Mouse (Mus musculus) CD4-positive, CD25-positive, alpha-beta regulatory T cell, adult 4 months (primary cell): ENCODE measurements around the gene Traf3. TPM values are rescaled to one million over a fixed set of nuclear protein-coding genes. Genes with fewer than 3 reads are reported as not detected.

Experiments
- ATAC-seq: one replicate; pipeline ENCODE4 v1.8.0; 2017
- polyA plus RNA-seq, 2 experiments: library from polyadenylated mRNA; unstranded; fragments of 100-300 nt; shearing (Covaris generic); gene quantifications; one replicate each; pipeline ENCODE4 v1.2.1; 2017

The Traf3 gene
- polyA plus RNA-seq, 2 experiments from 2014 or later, result 14.1 to 15.5 TPM

DNA sequence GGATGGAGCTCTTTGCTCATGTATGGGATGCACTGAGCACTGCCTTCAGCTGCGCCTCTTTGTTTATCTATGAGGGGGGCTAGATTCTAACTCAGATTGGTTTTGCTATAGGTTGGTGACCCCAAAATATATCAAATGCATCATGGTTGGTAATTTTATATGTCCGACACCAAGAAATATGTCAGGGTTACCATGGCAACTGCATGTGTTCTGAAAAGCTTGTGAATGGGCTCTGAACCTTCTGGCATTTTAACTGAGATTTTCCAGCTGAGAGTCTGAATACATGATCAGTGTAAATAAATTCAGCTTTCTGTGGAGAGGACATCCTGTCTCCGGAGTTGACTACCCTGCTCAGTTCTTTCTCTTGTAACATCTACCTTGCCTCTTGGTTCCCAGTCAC, 37.8 kb downstream of the Traf3 start:
- no peak for ATAC-seq

DNA sequence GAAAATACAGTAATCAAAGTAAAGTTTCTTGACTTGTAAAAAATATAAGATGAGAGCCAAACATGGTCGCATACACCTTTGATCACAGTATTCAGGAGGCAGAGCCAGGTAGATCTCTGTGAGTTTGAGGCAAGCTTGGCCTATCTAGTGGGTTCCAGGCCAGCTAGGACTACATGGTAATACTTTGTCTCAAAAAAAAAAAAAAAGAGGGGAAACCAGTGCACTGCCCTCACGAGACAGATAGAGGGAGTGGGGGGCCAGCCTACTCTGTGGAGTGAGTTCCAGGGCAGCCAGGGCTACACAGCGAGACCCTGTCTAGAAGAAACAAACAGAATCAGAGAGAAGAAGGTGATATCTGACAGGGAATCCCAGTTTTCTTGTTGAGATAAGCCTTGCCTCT, 41.5 kb downstream of the Traf3 start:
- no peak for ATAC-seq

DNA sequence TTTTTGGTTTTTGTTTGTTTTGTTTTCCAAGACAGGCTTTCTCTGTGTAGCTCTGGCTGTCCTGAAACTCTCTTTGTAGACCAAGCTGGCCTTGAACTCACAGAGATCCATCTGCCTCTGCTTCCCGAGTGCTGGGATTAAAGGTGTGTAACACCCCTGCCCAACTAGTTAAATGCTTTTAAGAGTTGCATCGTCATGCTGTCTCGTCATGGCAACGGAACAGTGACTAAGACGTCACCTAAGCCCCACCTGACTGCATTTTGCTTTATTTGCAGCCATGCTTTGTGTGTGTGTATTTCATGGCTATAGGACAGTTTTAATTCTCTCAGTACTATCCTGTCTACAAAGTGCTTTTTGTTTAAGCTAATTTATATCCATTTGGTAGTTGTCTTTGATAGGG, 45.6 kb downstream of the Traf3 start:
- ATAC-seq, result no peak

DNA sequence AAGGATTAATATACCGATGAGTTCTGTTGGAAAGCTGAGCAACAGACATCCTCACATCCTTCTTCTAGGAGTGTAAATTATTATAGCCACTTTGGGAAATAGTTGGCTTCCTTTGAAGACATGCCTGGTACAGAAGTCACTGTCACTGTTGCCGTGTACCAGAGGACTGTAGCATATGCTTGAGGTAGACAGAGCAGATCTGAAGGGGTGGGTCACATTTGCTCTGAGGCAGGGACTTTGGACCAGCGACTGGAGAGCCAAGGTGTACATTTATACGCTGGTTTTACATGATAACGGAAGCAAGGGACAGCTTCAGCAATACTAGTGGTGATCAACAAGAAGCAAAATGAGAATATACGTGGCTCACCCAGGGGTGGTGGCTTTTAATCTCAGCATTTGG, 52.7 kb downstream of the Traf3 start:
- ATAC-seq, result no peak

DNA sequence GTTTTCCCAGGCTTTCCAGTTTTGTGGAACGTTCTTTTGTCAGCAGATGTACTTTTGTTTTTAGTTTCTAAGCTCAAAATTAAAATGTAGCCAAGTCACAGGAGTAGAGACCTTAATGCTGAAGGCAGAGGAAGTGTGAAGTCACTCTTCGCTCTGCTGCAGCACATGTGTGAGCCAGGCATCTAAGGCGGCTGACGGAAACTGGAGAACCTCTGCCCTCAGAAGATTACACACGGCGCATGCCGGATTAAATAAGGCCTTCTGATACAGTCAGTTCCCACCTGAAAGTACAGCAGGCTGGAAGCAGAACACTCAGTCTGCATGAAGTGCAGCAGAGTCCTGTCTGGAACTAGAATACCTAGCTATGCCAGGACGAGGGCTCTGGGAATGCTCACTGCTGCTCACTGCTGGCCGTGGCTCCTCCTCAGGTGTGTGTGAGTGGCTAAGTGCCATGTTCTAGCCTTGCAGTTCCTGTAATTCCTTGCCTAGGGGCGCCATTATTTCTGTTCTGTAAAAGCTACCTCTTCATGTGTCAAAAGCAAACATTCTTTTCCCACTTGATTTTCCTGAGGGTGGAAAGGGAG, 59.1 kb downstream of the Traf3 start:
- ATAC-seq, result no peak

DNA sequence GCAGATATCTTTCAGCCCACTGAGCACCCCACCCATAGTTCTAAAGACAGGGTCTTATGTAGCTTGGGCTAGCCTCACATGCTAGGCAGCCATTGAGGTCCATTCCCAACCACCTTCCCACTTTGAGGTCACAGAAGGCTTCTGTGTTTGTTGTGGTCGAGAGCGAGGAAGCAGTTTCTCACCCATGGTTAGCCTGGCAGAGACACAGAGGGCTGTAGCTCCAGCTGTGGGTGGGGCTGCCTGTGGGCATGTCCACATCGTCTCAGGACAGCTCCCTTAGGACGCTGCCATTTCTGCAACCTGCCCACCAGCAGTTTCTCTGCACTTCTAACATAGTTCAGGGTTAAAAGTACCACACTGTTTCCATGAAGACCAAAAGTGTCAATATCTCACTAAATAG, 61.2 kb downstream of the Traf3 start:
- no peak for ATAC-seq

DNA sequence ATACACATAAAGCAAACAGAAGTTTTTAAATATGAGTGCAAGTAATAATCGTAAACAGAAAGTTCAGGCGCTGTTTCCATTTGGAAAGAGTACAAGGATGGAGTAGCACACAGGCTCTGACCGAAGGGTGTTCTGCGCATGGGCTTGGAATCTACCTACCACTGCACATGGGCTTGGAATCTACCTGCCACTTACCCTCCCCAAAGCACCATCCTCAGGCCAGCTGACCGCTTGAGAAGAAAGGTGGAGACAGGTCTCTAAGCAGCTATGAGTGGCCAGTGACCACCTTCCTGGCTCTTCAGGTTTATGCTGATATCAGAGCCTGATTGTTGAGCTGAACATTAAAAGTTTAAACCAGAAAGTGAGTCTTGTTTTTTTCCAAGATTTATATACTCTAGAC, 62.3 kb downstream of the Traf3 start:
- no peak for ATAC-seq

DNA sequence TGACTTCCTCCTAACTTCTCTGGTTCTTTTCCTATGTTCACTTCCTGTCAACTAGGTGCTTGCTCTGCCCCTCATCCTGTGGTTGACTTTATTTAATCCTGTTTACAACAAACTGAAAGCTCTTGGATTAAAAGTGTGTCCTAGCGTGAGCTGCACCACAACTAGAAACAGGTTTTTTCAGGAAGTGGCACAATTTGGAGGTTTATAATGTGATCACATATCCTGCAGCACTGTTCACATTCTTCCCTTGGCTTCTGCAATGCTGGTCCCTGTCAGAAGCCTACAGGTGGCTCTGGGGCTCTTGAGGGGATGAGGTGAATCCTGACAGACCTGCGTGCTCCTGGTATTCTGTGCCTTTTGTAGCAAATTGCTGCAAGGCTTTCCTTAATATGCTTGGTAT, 64.6 kb downstream of the Traf3 start:
- no peak for ATAC-seq

DNA sequence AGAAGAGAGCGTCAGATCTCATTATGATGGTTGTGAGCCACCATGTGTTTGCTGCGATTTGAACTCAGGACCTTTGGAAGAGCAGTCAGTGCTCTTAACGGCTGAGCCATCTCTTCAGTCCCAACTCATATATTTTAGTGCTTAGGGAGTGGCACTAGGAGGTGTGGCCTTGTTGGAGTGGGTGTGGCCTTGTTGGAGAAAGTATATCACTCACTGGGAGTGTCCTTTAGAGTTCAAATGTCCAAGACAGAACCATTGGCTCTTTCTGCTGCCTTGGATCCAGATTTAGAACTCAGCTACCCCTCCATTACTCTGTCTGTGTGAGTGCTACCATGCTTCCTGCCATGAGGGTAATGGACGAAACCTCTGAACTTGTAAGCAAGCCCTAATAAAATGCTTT, 67.6 kb downstream of the Traf3 start:
- ATAC-seq, result no peak

DNA sequence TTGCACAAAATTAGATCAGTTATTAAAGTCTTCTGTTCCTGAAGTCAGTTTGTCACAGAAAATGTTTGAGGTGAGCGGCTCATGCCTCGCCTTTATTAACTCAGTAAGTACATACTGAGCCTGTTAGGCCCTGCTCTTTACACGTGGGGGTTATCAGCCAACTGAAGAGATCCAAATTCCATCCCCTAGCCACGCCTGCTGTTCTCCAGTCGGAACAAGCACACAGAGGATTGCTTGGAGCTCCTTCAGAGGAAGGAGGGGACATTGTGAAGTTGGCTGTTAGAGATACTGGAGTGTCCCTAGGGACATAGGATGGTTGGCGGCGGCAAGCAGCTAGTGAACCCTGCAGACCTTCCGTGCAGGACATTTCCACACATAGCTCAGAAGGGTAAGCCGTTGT, 68.2 kb downstream of the Traf3 start:
- ATAC-seq, result no peak

DNA sequence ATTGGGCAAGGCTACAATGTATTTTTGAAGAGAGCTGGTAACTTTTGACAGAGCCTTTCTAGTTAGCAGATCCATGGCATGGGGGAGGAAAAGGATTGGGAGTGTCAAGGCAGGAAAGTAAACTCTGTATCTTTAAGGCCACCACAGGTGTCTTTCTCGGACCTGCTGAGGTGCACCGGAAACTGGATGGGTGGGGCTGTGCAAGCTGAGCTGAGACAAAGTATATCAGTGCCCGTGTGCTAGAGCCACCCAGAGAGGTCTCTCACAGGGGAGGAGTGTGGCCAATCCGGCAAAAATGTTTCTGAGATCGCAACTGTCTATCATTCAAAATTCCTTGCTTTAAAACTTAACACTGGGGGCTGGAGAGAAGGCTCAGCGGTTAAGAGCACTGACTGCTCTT, 69.5 kb downstream of the Traf3 start:
- ATAC-seq, result no peak

DNA sequence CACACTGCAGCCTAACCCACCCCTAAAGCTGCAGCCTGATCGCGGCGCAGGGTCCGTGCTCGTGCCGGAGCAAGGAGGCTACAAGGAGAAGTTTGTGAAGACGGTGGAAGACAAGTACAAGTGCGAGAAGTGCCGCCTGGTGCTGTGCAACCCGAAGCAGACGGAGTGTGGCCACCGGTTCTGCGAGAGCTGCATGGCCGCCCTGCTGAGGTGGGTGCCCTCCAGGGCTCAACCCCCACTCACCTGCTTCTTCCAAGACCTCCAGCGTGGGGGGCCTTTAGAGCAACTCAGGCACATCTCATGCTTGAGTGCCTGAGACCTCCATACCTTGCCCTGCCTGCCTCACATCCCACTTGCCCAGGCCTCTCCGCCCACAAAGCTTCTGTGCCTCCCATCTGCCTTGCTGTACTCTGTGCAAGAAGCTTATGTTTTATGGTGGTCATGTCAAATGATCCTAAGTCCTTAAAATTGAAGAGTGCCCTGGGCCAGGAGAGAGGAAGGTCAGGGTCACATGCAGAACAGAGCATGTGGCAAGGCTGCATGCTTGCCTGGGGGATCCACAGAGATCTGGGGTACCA, 71.5 kb downstream of the Traf3 start:
- ATAC-seq, result no peak

DNA sequence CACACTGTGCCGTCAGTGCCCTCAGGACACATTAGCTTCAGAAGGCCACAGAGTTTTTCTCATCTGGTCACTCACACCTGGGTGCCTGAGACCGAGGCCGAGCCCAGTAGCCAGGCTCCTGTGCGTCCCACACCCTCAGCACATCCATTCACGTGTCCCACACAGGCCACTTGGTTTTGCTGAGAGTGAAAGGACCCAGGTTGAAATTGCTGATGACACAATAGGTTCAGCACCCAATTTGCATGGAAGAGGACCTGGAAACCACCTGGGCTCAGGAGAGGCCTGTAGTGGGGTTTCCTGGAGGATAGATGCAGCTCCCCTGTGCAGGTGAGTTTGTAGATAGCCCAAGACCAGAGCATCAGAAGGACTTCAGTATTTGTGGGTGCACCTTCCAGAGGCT, 72.2 kb downstream of the Traf3 start:
- ATAC-seq, result no peak

DNA sequence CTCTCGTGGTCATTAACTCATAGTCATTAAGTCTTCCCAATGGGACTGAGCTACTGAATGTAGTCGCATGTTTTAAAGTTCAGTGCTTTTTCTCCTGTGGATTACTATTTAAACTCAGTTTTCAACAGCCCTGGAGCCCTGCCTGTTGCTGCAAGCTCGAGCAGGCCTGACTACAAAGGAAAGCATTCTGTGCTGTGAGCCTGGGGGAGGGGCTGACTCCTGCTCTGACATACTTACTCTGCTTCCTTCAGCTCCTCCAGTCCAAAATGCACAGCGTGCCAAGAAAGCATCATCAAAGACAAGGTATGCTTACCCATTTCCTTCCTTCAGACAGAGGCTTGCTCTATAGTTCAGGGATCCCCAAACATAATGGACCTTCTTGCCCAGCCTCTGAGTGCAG, 72.6 kb downstream of the Traf3 start:
- ATAC-seq, result no peak

DNA sequence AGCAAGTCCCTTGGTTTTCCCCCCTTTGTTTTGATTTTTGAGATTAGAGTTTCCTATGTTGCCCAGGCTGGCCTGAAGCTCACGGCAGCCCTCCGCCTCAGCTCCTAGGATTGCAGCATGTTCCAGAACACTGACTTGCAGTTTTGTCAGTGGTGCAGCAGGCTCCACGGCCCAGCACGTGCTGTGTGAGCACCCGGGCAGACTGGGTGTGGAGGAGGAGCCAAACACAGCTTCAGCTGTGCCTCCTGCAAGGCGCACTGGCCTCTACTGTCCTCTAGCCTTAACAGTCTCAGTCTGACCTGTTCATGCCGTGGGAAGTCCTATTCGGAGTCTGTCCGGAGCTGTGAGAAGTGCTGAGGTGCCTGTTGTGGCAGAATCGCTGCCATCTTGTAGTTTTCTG, 73.8 kb downstream of the Traf3 start:
- no peak for ATAC-seq

DNA sequence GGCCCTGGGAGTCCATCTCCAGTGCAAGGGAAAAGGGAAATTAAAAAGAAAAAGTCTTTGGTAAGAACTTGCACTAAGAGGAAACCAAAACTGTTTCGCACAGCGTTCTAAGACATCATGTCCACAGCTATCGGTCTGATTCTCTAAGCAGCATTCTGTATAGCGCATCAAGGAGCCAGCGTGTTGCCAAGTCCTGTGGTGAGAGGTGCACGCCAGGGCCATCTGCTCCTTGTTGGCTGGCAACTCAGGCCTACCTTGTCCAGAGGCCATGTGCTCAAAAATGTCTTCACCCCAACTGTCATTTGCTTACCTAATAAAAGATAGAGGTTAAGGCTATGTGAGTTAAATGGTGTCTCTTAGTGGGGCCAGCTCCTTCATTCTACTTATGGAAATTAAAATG, 75.7 kb downstream of the Traf3 start:
- ATAC-seq, result no peak

DNA sequence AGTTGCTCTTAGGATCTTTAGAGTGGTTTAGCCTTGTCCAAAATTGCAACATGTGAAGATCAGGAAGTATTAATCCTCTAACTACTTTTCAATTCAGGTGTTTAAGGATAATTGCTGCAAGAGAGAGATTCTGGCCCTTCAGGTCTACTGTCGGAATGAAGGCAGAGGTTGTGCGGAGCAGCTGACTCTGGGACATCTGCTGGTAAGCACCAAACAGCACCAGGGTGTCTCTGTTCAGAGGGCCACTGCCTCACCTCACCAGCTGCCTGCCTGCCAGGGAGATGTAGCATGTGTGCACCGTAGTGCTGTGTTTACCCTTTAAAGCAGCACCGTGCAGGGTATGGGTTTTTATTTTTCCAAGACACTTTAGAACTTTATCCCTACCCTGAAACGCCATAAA, 76.2 kb downstream of the Traf3 start:
- no peak for ATAC-seq

DNA sequence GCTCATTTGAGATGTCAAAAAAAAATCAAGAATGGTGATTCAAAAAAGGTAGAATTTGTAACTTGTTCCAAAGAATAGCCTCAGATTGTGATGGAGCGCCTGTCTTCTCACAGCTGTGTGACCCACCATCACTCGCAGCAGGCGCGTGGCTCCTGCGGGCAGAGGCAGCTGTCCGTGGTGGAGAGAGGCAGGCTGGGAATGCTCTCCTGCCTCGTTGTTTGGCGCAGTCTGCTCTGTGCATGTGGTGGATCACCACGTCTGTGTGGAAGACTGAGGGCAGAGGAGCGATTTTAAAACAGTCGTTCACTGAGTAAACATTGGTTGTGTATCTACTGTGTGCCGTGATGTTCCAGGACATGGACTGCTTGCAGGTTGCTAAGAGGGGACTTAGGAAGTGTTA, 77.6 kb downstream of the Traf3 start:
- no peak for ATAC-seq

DNA sequence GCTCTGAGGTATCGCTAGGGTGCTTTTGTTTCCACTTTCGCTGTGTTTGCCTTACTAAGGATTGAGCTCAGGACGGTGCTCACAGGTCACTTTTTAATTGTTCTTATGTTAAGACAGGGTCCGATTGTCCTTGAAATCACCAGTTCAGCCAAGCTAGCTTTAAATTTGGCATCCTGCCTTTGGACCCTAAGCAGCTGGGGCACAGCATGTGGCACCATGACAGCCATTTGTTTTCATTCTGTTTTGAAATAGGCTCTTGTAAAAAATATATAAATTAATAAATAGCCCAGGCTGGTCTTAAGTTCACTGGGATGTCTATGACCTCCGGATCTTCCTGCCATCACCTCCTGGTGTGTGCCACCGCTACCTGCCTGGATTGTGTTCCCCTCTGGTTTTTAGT, 78.9 kb downstream of the Traf3 start:
- ATAC-seq, result no peak

DNA sequence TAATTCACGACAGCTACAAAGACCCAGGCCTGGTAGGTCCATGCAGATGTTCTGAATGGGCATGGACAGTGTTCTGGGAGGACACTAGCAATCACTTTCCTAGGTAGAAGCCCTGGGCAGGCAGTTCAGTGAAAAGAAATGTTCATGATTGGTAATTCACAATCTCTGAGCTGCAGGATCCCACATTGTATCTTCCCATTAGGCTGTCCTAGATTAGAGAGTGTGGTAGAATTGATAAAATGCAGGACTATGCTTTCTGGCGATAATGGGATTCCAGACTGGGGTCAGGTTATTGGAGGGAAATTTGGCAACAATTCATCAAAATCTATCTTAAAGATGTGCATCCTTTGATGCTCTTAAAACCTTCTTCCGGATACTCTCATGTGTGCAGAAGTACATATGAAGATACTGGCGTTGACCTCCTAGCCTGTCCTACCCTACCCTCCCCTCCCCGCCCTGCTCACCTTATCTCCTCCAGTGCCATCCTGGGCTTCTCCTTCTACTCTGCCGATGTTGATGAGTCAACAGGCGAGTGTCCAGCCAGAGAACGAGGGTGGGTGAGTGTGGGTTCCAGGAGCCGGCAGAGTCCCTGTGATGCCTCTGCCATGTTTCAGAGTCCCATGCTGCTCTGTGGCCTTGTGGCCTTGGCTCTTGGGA, 80.8 kb downstream of the Traf3 start:
- ATAC-seq, result no peak

DNA sequence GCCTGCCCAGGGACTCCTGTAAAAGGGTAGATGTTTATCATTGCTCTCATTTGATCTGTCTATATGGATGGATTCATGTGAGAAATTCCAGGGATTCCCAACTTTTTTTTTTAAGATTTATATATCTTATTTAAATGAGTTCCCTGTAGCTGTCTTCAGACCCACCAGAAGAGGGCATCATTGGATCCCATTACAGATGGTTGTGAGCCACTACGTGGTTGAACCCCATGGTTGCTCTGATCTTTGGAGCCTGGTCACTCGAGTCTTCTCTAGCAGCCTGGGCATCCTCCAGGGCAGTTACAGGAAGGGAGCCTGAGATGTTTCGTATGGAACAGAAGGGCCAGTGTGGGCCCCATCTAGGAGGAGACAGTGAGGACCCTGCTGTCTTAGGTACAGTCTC, 82.9 kb downstream of the Traf3 start:
- no peak for ATAC-seq

DNA sequence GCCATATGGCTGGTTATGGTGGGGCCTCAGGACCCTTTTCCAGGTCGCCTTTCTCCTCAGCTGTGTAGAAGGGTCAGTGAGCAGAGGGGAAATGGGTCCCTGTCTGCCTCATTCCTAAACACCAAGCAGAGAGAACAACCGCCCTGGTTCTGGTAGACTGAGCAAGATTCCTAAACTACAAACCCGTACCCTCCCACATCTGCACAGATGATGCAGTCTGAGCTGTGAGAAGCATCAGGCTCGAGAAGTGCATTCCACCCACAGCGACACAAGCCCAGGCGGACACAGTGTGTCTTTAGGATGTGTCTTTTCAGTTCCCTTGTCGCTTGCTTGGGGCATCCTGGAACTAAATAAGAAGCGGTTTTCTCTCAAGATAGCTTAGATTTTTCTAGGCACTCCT, 83.9 kb downstream of the Traf3 start:
- ATAC-seq, result no peak

DNA sequence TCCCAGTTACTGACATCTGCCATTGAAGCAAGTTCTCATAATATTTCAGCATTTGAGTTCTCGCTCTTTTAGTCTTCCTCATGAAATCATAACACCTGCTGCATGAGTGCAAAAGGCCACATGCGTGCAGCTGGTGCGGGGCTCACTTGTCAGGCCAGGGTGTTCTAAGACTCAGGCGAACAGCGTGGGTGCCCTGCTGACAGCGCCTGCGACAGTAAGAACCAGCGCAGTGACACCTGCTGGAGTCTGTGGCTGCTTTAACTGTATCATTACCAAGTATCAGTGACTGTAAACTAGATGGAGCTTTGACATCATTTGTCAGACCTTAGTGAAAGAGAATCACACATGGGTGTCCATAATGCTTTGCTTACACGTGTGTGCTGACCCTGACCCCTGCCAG, 85.1 kb downstream of the Traf3 start:
- ATAC-seq, result no peak

DNA sequence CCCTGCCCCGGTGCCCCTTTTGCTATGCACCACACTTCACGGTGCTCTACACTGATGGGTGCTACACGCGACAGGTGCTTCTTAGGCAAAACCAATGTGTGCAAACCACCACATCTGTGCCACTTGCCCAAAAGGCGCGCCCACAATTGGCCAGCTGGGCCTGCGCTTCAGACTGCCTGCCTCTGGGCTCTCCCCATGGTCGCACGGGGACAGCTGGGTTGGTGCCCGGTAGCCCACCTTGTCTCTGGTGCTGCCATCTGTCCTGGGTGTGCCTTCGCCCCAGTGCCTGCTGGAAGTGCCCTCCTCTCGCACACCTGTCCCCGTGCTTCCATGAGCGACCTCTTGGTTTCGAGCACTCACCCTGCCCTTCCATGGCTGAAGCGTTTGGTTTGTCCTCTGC, 97.5 kb downstream of the Traf3 start:
- no peak for ATAC-seq

DNA sequence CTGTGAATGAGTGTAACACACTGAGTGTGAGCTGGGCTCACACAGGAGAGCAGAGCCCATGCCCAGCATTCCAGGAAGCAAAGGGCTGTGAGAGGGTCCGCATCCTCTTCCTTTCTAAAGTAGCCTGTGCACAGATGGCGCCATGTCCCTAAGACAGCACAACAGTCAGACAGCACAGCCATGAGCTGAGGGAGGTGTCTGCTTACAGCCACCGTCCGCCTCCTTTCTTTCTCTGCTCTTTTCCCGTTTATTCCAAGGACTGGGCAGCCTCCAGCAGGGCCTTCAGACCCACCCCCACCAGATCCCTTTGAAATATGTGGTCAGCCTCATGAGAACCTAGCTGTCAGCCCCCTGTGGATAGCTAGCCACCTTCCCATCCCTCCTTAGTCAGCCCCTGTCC, 99.0 kb downstream of the Traf3 start:
- no peak for ATAC-seq
